Mouse (Mus musculus): ENCODE results near the gene Ntpcr.

The Ntpcr gene

DNA sequence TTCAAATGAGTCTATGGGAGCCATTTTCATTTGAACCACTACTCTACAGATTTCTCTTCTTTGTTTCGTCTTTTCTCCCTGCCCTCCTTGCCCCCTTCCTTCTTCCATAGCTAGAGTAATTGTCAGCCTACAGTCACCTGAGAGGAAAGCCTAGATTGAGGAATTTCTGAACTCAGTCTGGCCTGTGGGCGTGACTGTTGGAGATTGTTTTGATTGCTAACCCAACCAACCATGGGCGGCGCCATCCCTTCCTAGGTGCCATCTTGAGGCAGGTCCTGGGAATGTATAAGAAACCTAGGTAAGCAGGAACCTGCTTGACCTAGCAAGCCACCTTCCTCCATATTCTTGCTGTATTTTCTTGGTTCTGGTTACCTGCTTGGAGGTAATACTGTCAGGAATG lies 3.6 kb upstream of the Ntpcr start:
- no peak for DNase-seq (ENCODE audit: low spot score)

- DNase-seq (ENCODE audit: low spot score), result no peak
These were observed 2.8 kb upstream of the Ntpcr start for GRCm38 (mm10) chr8:125726986-125727385.

- no peak for DNase-seq (ENCODE audit: low spot score)
These were observed 2.0 kb upstream of the Ntpcr start for GRCm38 (mm10) chr8:125727797-125728196.

- peak; percentile 94 for DNase-seq (ENCODE audit: low spot score)
These were observed 4.5 kb downstream of the Ntpcr start for GRCm38 (mm10) chr8:125733964-125734956.

GRCm38 (mm10) chr8:125738956-125739355 lies 9.2 kb downstream of the Ntpcr start:
- DNase-seq (ENCODE audit: low spot score), result no peak

- no peak for DNase-seq (ENCODE audit: low spot score)
These were observed 10.9 kb downstream of the Ntpcr start for GRCm38 (mm10) chr8:125740655-125741054.

DNA sequence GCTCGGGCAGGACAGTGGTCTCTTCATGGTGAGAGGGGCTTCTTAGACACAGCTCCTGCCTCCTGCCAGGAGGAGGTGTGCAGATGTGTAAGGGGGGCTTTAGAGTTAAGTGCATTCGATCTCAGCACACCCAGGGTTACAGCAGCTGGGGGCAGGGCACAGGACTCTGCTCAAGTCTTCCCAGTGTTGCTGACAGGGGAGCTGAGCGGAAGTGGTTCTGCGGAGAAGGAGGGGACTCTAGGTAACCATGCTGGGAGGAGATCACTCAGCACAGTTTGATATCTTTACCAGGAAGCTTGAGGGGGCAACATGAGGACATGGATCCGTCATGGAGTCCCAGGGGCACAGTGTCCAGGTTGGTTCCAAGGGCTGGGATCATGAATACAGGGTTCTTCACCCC lies 11.6 kb downstream of the Ntpcr start:
- DNase-seq (ENCODE audit: low spot score), result no peak

- DNase-seq (ENCODE audit: low spot score), result no peak
These were observed 12.1 kb downstream of the Ntpcr start for GRCm38 (mm10) chr8:125741855-125742254.

DNA sequence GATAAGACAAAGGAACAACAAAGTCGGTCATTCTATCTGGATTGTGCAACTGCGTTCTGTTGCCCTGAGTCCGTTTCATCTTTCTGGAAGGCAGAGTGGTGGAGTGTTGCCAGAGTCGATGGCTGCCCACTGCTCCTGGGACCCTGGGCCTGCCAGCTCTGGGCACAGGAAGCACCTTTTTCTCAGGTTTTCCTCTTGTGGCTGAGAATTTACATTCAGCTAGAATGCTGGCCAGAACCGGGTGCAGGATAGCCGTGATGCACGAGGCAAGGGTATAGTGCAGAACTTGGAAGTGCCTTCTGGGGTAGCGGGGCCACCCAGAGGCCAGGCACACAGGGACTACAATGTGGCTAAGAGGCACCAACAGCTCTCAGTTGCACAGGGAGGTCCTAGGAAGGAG lies 12.6 kb downstream of the Ntpcr start:
- no peak for DNase-seq (ENCODE audit: low spot score)

DNA sequence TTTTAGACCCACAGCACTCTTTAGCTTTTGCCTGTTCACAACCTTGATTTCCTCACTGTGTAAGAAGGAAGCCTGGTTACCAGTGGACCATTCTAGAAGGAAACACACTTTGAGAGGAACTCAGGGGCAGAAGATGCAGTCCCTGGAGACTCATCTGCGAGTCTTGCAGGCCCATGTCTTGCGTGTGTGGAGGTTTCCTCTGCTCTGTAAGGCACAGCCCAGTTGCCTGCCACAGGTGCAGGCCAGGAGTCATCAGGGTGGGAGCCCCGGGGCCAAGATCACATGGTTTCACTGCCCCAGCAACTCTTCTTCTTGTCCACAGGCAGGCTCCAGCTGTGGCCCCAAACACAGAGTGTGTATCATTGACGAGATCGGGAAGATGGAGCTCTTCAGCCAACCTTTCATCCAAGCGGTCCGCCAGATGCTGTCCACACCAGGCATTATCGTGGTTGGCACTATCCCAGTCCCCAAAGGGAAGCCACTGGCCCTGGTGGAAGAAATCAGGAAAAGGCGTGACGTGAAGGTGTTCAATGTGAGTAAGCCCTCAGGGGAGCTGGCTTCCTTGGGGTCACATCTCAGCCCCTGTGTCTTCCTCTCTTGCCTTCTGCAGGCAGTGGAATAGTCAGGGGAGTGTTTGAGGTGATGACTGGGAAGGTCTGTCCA lies 15.3 kb downstream of the Ntpcr start:
- DNase-seq (ENCODE audit: low spot score), result no peak

- peak; percentile 76 for DNase-seq (ENCODE audit: low spot score)
These were observed 17.6 kb downstream of the Ntpcr start for GRCm38 (mm10) chr8:125747390-125747789.

GRCm38 (mm10) chr8:125750846-125751245 lies 21.1 kb downstream of the Ntpcr start:
- DNase-seq (ENCODE audit: low spot score), result no peak

DNA sequence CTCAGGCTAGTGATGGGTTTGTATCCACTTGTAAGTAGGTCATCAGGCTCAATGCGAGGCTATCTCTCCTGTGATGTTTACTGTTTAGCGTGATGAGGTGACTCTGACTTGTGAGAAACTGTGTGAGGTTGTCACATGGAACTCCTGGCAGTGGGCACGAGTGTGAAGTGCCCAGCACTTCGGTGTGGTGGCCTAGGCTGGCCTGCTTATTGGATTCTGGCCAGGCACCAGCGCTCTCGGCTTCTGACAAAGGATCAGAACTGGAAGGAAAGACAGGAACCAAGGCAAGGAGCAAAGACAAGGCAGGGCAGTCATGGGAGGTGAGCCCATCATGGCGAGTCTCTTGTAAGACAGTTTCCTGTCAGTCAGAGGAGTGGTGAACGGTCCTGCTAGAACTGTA lies 26.1 kb downstream of the Ntpcr start:
- DNase-seq (ENCODE audit: low spot score), result no peak

GRCm38 (mm10) chr8:125756391-125757105 lies 26.8 kb downstream of the Ntpcr start:
- peak; percentile 80 for DNase-seq (ENCODE audit: low spot score)

DNA sequence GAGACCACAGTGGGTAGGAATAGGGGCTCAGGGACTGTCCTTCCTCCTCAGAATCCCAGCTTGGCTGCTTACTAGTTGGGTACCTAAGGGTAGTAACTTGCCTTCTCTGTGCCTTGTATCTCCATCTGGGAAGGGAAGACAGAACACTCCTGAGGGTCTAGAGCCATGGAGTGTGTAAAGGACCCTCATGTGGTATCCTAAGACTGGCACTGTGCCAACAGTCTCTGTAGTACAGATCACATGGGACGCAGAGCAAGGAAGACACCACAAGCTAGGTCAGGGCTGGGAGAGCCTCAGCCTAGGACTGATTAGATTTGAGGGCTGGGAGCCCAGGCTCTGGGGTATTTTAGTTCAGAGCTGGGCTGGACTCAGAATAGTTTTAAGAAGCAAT lies 27.3 kb downstream of the Ntpcr start:
- peak; percentile 66 for DNase-seq (ENCODE audit: low spot score)

DNA sequence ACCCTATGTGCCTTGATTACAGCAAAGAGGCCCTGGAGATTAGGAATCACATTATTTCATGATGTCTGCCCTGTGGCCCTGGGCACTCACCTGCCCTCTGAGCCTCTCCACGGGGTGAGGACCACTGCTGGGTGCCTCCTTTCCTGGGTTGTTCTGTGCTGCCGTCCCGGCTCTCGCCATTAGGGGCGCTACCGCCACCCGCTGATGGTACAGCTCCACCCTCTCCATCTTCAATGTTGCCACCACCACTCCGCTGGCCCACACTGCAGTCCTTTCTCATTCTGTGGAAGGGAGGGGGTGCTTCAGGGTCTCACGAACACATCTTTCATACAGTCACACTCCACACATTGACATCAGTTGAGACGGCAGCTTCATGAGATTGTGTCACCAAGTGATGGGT lies 29.3 kb downstream of the Ntpcr start:
- no peak for DNase-seq (ENCODE audit: low spot score)

- DNase-seq (ENCODE audit: low spot score), result no peak
These were observed 33.5 kb downstream of the Ntpcr start for GRCm38 (mm10) chr8:125763066-125763786.

DNA sequence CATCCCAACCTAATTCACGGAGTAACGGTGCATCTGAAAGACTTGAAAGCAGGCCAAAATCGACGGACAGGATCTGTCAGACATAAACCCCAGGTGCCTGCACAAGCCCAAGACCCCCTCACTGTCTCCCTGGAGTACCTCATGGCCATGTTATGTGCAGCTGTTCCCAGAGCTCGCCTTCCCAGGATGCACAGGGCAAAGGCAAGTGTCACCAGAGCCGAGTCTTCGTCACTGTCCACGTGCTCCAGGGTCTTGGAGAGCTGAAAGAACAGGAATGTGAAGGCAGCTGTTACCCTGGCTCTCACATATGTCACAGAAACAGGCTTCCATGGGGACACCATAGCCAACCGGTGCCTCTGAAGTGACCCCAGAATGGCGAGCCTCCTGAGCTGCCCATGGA lies 38.3 kb downstream of the Ntpcr start:
- DNase-seq (ENCODE audit: low spot score), result no peak

DNA sequence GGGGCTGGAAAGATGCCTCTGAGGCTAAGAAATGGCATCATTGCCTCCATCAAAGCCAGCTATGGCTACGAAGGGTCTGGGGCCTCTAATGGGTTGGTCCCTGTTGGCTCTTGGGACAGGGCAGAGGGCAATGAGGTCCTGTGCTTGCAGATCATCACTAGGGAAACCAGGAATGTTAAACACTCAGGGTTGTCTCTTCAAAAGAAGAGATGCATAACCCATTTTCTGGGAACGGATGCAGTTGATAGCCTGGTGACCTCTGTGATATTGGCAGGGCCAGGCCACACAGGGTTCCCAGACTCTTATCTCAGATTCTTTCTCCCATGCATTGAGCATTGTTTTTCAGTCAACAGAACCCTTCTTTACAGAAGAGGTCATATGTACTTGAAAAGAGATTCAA lies 42.5 kb downstream of the Ntpcr start:
- no peak for DNase-seq (ENCODE audit: low spot score)

- no peak for DNase-seq (ENCODE audit: low spot score)
These were observed 43.6 kb downstream of the Ntpcr start for GRCm38 (mm10) chr8:125773281-125773803.

GRCm38 (mm10) chr8:125775031-125775430 lies 45.3 kb downstream of the Ntpcr start:
- DNase-seq (ENCODE audit: low spot score), result no peak

DNA sequence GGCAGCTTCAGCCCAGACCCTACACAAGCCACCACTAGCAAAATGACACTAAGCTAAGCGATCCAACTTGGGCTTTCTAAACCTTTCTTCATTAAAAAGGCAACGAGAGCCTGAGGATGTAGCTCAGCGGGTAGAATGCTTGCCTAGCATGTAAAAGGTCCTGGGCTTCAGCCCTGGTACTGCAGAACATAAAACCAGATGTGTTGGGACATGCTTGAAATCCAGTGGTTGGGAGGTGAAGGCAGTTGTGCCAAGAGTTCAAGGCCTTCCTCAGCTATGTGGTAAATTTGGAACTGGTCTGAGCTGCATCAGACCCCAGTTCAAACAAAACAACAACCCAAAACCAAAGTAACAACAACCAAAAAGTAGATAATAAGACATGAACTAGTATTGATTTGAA lies 46.6 kb downstream of the Ntpcr start:
- DNase-seq (ENCODE audit: low spot score), result no peak

All from MN1 (cell line).